Mouse (Mus musculus): ENCODE data around the gene Bcl9. TPM values are rescaled to one million over a fixed set of nuclear protein-coding genes. Genes with fewer than 3 reads are reported as not detected.
A peak's percentile ranks its signal among the peaks of the same experiment; 100 is the strongest.

The Bcl9 gene
- total and polyA plus RNA-seq, 3 experiments = 1.1 to 13.5 (median 3.3) TPM

DNA sequence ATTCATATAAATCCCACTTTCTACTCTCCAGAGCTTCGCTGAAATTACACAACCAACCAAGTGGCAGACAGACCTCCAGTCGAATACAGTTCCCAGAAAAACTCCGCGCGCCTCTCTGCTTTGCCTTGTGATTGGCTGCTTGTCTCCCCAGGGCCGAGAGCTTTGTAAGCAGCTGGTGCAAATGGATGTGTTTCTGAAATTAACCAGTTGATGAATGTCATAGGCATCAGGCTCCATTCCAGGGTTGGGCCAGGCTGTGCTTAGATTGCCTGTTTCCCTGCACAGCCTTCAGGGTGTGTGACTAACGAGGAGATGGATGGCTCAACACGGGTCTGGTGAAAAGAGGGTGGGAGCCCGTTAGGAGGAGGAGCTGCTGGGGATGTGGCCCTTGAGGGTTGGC lies 36.9 kb upstream of the Bcl9 start:
- H3K27me3 ChIP-seq (replicated peaks) = no peaks in the 10 kb centered on the region
- 0 out of 4 replicates have a peak, but pooled peaks cover 0 to 4% of the 10 kb centered on the region in 2 experiments for H3K4me1 ChIP-seq (ENCODE audit: control insufficient read depth in 1 of 2, insufficient read depth in 2 of 2)
- no peak for DNase-seq (ENCODE audit: extremely low read depth)
- H3K9ac ChIP-seq (ENCODE audit: insufficient read depth, low read depth) = no peak overlapping the region
- no peak overlapping the region for H3K27ac ChIP-seq (ENCODE audit: insufficient read depth, low read depth)
- no peaks in the 10 kb centered on the region for H3K36me3 ChIP-seq (replicated peaks in 1 of 2; ENCODE audit: control insufficient read depth in 1 of 2, insufficient read depth in 1 of 2, low read length in 1 of 2)
- TF ChIP-seq ZC3H11A (IDR thresholded peaks at IDR 0.05; ENCODE audit: low read depth, low read length) = no peak
- TF ChIP-seq NELFE (IDR thresholded peaks at IDR 0.05; ENCODE audit: low read depth, low read length) = no peak
- TF ChIP-seq RAD21 (IDR thresholded peaks at IDR 0.05; ENCODE audit: low read depth, low read length) = no peak
- no peak for TF ChIP-seq SMC3 (IDR thresholded peaks at IDR 0.05; ENCODE audit: low read depth, low read length)
- no peak for TF ChIP-seq ELF1 (IDR thresholded peaks at IDR 0.05; ENCODE audit: low read depth, low read length)
- TF ChIP-seq MXI1 (IDR thresholded peaks at IDR 0.05; ENCODE audit: low read depth, low read length) = no peak
- TF ChIP-seq POLR2AphosphoS2 (IDR thresholded peaks at IDR 0.05; ENCODE audit: low read depth, low read length) = no peak
- no peak for TF ChIP-seq POLR2A (IDR thresholded peaks at IDR 0.05; ENCODE audit: low read depth, low read length)
- no peak for TF ChIP-seq EP300 (IDR thresholded peaks at IDR 0.05; ENCODE audit: low read length)
- TF ChIP-seq ZMIZ1 (IDR thresholded peaks at IDR 0.05; ENCODE audit: low read depth, low read length) = no peak
- no peak for TF ChIP-seq MEF2A (IDR thresholded peaks at IDR 0.05; ENCODE audit: borderline replicate concordance, low read depth, low read length)
- TF ChIP-seq CHD1 (IDR thresholded peaks at IDR 0.05; ENCODE audit: low read depth, low read length) = no peak
- no peak for TF ChIP-seq CHD2 (IDR thresholded peaks at IDR 0.05; ENCODE audit: low read length)
- H3K9me3 ChIP-seq (replicated peaks; ENCODE audit: low read length) = no peaks in the 10 kb centered on the region
- H3K79me2 ChIP-seq (replicated peaks; ENCODE audit: control insufficient read depth, extremely low read depth, insufficient read depth, poor library complexity, severe bottlenecking) = no peaks in the 10 kb centered on the region
- no peak overlapping the region for H3K4me3 ChIP-seq (replicated peaks in 1 of 3; ENCODE audit: low read depth in 2 of 3, low read length in 2 of 3, poor library complexity in 1 of 3)
- no peak overlapping the region for H3K4me2 ChIP-seq (ENCODE audit: insufficient read depth, low read depth, poor library complexity, severe bottlenecking)
- in situ Hi-C loops (cut with MboI; ENCODE audit: low pct_ligation_motif_present, low pct_unique_long_range_greater_than_20kb, low sequenced_read_pairs) = loop anchor here (5.0 to 25.0 kb wide), 2 partner anchors 132 to 397 kb away; partner anchors contain the start of gene Gja8
- dilution Hi-C loops (cut with MboI; ENCODE audit: extremely low pct_ligation_motif_present, extremely low pct_unique_long_range_greater_than_20kb, low sequenced_read_pairs) = no loop called here

- Histone ChIP-seq H3K36me3 (replicated peaks in 1 of 2; ENCODE audit: control insufficient read depth in 1 of 2, insufficient read depth in 1 of 2, low read length in 1 of 2) (no peaks in the 10 kb centered on the region), H3K27ac (ENCODE audit: insufficient read depth, low read depth) (no peak overlapping the region), H3K79me2 (replicated peaks; ENCODE audit: control insufficient read depth, extremely low read depth, insufficient read depth, poor library complexity, severe bottlenecking) (no peaks in the 10 kb centered on the region), H3K4me1 (ENCODE audit: control insufficient read depth in 1 of 2, insufficient read depth in 2 of 2) (no peaks in the 10 kb centered on the region), H3K27me3 (replicated peaks) (no peaks in the 10 kb centered on the region), H3K9me3 (replicated peaks; ENCODE audit: low read length) (peaks cover 9% of the 10 kb centered on the region), H3K4me3 (replicated peaks in 1 of 3; ENCODE audit: low read depth in 2 of 3, low read length in 2 of 3, poor library complexity in 1 of 3) (no peak overlapping the region), H3K4me2 (ENCODE audit: insufficient read depth, low read depth, poor library complexity, severe bottlenecking) (no peak overlapping the region), H3K9ac (ENCODE audit: insufficient read depth, low read depth) (no peak overlapping the region)
- peak; percentile 21 for DNase-seq (ENCODE audit: extremely low read depth)
- dilution Hi-C loops (cut with MboI; ENCODE audit: extremely low pct_ligation_motif_present, extremely low pct_unique_long_range_greater_than_20kb, low sequenced_read_pairs) (no loop called here), in situ Hi-C loops (cut with MboI; ENCODE audit: low pct_ligation_motif_present, low pct_unique_long_range_greater_than_20kb, low sequenced_read_pairs) (loop anchor here (5.0 to 25.0 kb wide), 2 partner anchors 130 to 395 kb away; partner anchors contain the start of gene Gja8)
- TF ChIP-seq CHD1 (IDR thresholded peaks at IDR 0.05; ENCODE audit: low read depth, low read length) (no peak), RAD21 (IDR thresholded peaks at IDR 0.05; ENCODE audit: low read depth, low read length) (peak; percentile 10), POLR2A (IDR thresholded peaks at IDR 0.05; ENCODE audit: low read depth, low read length) (no peak), EP300 (IDR thresholded peaks at IDR 0.05; ENCODE audit: low read length) (no peak), ZC3H11A (IDR thresholded peaks at IDR 0.05; ENCODE audit: low read depth, low read length) (no peak), SMC3 (IDR thresholded peaks at IDR 0.05; ENCODE audit: low read depth, low read length) (peak; percentile 27; the same call in 1 of the 2 replicates), USF1 (IDR thresholded peaks at IDR 0.05; ENCODE audit: low read depth, low read length) (no peak), JUN (IDR thresholded peaks at IDR 0.05; ENCODE audit: insufficient read depth, low read depth, low read length) (no peak), CTCF (conservative IDR thresholded peaks at IDR 0.05 in 1 of 2, IDR thresholded peaks at IDR 0.05 in 1 of 2; ENCODE audit: low read depth in 2 of 2, low read length in 2 of 2) (peak; percentile 6 to 38; a peak in 2 of 4 replicates), MYC (IDR thresholded peaks at IDR 0.05; ENCODE audit: low read depth, low read length) (no peak), MEF2A (IDR thresholded peaks at IDR 0.05; ENCODE audit: borderline replicate concordance, low read depth, low read length) (no peak), BHLHE40 (IDR thresholded peaks at IDR 0.05; ENCODE audit: low read depth, low read length) (no peak), MXI1 (IDR thresholded peaks at IDR 0.05; ENCODE audit: low read depth, low read length) (no peak), GABPA (IDR thresholded peaks at IDR 0.05; ENCODE audit: insufficient replicate concordance, low read depth, low read length) (no peak), USF2 (conservative IDR thresholded peaks at IDR 0.05; ENCODE audit: low read depth, low read length) (no peak), POLR2AphosphoS2 (IDR thresholded peaks at IDR 0.05; ENCODE audit: low read depth, low read length) (no peak)
Observed at GRCm38 (mm10) chr3:97332172-97332571, 34.5 kb upstream of the Bcl9 start.

Measured in CH12.LX (cell line).